Mouse (Mus musculus) urinary bladder, postnatal 10 days (tissue): Measurements from ENCODE around the gene Nrip1.

Experiments
- DNase-seq: peaks from one replicate; pipeline ENCODE4 v3.0.0; 2022; ENCODE audit warnings: low spot score

Gene Nrip1

GRCm38 (mm10) chr16:76347719-76348421 is 25.8 kb downstream of the Nrip1 start:
- no peak for DNase-seq

- DNase-seq: no peak
Measured at GRCm38 (mm10) chr16:76346371-76346770, 27.3 kb downstream of the Nrip1 start.

GRCm38 (mm10) chr16:76344761-76345368 is 28.8 kb downstream of the Nrip1 start:
- no peak for DNase-seq

GRCm38 (mm10) chr16:76344030-76344429 is 29.6 kb downstream of the Nrip1 start:
- no peak for DNase-seq

- DNase-seq: no peak
Measured at GRCm38 (mm10) chr16:76341636-76342035, 32.0 kb downstream of the Nrip1 start.

GRCm38 (mm10) chr16:76339256-76339655 is 34.4 kb downstream of the Nrip1 start:
- DNase-seq: no peak

- no peak for DNase-seq
Measured at GRCm38 (mm10) chr16:76337351-76337750, 36.3 kb downstream of the Nrip1 start.

- DNase-seq: no peak
Measured at GRCm38 (mm10) chr16:76336932-76337331, 36.7 kb downstream of the Nrip1 start.

- no peak for DNase-seq
Measured at GRCm38 (mm10) chr16:76335913-76336312, 37.7 kb downstream of the Nrip1 start.

GRCm38 (mm10) chr16:76332127-76332526 is 41.5 kb downstream of the Nrip1 start:
- DNase-seq: no peak

GRCm38 (mm10) chr16:76331231-76331630 is 42.4 kb downstream of the Nrip1 start:
- no peak for DNase-seq

- DNase-seq: no peak
Measured at GRCm38 (mm10) chr16:76325315-76325710, 48.3 kb downstream of the Nrip1 start.

GRCm38 (mm10) chr16:76324411-76325314 is 49.0 kb downstream of the Nrip1 start:
- no peak for DNase-seq

GRCm38 (mm10) chr16:76323594-76324307 is 49.9 kb downstream of the Nrip1 start:
- no peak for DNase-seq

GRCm38 (mm10) chr16:76323141-76323540 is 50.5 kb downstream of the Nrip1 start:
- DNase-seq: no peak

- no peak for DNase-seq
Measured at GRCm38 (mm10) chr16:76321527-76322165, 52.0 kb downstream of the Nrip1 start.

GRCm38 (mm10) chr16:76320118-76320473 is 53.5 kb downstream of the Nrip1 start:
- DNase-seq: no peak

- no peak for DNase-seq
Measured at GRCm38 (mm10) chr16:76319364-76320117, 54.1 kb downstream of the Nrip1 start.

- no peak for DNase-seq
Measured at GRCm38 (mm10) chr16:76318331-76318922, 55.2 kb downstream of the Nrip1 start.
